Mouse (Mus musculus) mesoderm, embryonic 11.5 days (tissue): ENCODE measurements at regions not wholly inside any gene's neighbourhood (a gene's known extent, or its start where the extent isn't known, plus 50 kb on each side); places are given as distances from the start of the nearest gene placed in this dataset.
A peak's percentile ranks its signal among the peaks of the same experiment; 100 is the strongest.

Experiments
- DNase-seq: peaks from one replicate; pipeline ENCODE4 v3.0.0-alpha.2; 2012; ENCODE audit warnings: low read depth, low spot score

DNA sequence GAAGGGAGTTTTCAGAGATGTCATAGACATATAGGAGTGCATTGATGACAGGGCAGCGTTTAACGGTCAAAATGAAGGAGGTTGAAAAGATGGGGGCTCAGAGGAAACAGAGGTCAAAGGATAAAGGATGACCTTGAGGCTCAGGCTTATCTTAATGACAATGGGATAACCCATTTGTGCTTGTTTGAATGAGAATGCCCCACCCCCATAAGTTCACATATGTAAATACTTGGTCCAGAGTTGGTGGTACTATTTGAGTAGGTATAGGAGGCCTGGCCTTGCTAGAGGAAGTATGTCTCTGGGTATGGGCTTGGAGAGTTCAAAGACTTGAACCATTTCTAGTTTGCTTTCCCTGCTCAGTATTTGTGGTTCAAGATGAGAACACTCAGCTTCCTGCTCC lies 237.4 kb upstream of the Fbxl7 start:
- DNase-seq: no peak

GRCm38 (mm10) chr15:27137580-27137979 lies 242.2 kb upstream of the Fbxl7 start:
- no peak for DNase-seq

GRCm38 (mm10) chr15:27145860-27146259 lies 250.5 kb upstream of the Fbxl7 start:
- DNase-seq: no peak

DNA sequence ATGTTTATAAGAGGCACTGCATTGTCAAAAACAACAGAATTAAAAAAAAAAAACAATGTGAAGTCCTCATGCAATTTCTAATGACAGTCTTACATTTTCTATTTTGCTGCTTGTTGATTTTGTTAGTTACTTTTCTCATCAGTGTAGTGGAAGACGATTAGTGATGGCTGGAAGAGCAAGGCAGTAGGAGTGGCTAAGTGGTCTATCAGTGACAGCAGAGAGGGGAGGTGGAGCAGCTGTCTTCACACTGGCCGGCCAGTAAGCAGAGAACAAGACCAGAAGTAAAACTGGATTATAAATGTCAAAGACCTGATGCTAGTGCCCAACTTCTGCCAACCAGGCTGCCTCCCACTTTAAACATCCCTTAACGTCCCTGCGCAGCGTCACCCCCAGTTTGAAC lies 265.6 kb upstream of the Fbxl7 start:
- DNase-seq: no peak

DNA sequence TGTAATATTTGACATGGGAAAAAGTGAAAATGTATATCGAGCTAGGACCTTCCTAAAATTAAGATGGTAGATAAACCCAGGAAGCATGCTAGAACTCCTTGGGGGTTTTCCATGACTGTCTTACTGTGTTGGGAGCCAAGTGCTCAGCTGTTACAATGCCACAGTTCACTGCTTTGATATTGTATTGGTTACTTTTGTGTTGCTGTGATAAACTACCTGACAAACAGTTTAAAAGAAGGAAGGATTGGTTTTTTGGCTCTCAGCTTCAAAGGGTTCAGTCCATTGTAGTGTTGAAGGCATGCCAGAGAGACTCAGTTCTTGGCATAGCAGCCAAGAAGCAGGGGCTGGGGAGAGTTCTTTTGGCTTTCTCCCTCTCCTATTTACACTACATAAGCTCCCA lies 272.1 kb upstream of the Fbxl7 start:
- no peak for DNase-seq

GRCm38 (mm10) chr15:27169846-27170245 lies 274.5 kb upstream of the Fbxl7 start:
- no peak for DNase-seq

- no peak for DNase-seq
Measured at GRCm38 (mm10) chr15:27173506-27173905, 278.1 kb upstream of the Fbxl7 start.

DNA sequence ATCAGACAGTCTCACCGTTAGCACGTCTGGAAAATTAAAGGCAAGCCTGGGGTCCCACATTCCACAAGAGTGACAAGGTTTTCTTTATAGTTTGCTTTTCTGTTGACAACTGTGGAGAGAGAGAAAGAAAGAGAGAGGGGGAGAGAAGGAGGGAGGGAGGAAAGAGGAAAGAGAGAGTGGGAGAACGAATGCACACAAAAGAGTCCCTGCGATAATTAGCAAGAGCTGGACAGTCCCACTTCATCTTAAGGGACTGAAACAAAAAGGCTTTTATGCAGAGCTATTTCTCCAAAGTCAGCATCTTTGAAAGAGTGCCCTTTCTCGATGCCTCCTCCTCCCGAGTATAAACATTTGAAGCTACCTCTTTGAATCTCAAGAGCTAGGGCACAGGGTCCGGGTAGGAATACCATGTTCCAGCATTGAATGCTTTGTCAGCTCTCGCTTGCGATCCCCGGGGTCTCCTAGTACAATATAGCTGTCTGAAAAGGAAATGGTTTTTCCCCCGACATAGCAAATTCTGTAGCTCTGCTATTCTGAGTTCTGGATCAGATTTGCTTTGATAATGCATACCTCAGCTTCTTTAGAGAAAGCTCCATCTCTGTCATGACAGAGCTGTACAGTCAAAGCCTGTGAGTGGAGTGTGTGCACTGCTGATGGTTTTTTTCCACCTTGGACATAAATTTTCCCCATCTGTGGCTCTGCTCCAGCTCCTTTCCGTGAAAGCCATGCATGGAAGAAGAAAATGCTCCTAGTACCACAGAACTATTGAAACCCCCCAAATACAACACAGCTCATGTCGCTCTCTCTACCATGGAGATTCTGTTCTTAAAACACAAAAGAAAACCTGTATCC lies 282.9 kb upstream of the Fbxl7 start:
- peak; percentile 29 for DNase-seq

DNA sequence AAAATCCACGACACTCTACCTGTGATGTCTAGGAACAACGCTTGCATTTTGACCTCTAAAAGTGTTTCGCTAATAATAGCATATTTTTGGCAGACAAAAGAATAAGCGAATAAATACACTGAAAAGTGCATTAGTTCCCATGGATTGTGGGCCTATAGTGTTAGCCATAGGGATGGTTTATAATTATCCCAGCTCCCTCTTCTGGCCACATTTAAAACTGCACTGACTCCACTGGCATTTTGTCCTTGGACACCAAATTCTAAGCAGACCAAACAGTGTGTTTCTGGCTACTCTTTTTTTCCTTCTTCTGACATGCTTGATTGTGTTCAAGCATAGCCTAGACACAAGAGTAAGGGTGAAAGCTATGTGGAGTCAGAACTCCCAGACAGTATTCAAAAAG lies 276.8 kb upstream of the Ank start:
- DNase-seq: peak; percentile 61

DNA sequence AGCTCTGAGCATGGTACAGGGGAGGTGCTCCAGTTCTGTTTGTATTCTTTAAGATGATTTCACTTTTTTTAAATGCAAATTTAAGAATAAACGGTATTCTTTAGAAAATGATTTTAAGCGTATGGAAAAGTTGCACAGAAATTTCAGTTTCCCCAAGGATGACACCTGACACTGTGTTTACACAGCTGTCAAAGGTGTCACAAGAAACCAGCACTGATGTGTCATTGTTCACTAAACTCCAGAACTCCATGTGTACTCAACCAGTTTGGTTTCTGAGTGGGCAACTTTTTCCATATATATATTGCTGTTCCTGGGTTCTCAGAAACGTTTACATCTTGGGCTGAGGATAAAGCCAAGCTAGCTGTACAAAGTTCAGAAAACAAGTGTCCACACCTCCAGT lies 265.0 kb upstream of the Ank start:
- DNase-seq: no peak

GRCm38 (mm10) chr15:27204888-27205287 lies 261.6 kb upstream of the Ank start:
- DNase-seq: no peak

DNA sequence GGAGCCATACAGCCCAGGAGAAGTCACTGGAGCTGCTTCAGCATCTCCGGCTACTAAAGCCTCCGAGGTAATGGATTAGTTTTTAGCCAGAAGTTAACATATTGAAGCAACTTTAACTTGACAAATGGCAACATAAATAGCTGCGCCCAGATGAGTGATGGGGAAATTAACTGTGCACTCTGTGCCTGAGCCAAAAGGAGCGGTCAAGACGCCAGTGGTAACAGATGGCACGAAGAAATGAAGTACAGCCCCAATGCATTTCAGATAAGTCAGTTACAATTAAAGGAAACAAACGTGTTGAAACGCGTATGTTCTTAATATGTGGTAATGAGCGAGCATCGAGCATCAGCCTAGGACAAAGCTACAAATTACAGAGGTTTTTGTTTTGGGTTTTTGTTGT lies 259.0 kb upstream of the Ank start:
- no peak for DNase-seq

DNA sequence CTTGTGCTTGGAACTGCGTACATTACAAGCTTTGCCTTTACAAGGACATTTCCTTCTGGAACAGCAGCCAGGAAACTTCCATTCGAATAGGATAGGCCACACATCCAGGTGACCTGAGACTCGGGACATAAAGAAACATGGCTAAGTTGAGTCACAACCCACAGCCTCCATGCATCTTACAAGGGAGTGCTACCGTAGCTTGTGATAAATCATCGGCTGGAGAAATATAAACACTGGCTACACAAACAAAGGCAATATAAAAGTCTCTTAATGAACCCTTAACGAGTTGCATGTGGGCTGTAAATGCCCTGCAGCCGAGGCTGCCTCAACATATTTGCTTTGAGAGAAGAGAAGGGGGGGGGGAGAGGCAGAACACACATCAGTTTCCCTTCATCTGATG lies 250.1 kb upstream of the Ank start:
- DNase-seq: no peak

DNA sequence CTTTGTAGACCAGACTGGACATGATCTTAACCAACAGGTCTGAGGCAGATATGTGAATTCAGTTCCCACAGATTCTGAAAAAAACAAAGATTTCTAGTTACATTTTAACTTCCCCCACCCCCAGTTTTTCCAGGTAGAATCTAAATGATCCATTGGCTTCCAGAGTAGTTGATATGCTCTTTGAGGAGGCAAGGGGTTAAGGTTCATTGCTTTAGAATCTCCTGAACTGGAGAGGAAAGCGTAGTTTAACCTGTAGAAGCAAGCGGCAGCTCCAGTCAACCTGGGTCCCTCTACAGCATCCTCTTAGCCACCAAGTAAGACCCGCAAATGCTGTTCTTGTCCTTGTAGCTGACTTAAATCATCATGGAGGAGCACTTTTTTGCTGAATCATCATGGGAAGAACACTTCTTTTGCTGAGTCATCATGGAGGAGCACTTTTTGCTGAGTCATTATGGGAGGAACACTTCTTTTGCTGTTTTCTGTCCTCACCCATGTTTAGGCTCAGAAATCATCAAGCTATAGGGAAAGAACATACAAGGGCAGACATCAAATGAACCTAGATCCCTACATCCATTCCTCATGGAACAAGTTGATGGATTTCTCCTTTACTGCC lies 247.2 kb upstream of the Ank start:
- no peak for DNase-seq

GRCm38 (mm10) chr15:27223610-27224511 lies 242.6 kb upstream of the Ank start:
- no peak for DNase-seq

- no peak for DNase-seq
Measured at GRCm38 (mm10) chr15:27224512-27224850, 242.0 kb upstream of the Ank start.

GRCm38 (mm10) chr15:27232804-27233203 lies 233.7 kb upstream of the Ank start:
- DNase-seq: no peak

GRCm38 (mm10) chr15:27234770-27235169 lies 231.7 kb upstream of the Ank start:
- peak; percentile 81 for DNase-seq

- DNase-seq: no peak
Measured at GRCm38 (mm10) chr15:27238301-27238700, 228.2 kb upstream of the Ank start.

DNA sequence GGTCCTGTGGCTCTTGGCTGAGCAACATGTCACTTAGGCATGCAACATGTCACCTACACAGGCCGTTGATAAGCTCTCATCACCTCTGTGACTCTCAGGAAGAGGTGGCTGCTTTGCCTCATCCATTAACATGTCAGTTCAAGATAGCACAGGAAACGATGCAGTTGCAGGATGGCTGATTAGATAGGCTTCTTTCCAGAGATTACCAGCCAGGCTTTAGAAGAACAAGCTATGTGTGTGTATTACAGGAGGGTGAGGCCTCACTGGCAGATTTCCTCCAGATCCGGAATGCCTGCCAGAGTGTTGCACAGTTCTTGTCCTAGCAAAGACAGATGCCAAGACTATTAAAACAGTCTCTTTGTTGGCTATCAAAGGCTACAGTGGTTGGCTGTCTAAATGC lies 220.2 kb upstream of the Ank start:
- no peak for DNase-seq

DNA sequence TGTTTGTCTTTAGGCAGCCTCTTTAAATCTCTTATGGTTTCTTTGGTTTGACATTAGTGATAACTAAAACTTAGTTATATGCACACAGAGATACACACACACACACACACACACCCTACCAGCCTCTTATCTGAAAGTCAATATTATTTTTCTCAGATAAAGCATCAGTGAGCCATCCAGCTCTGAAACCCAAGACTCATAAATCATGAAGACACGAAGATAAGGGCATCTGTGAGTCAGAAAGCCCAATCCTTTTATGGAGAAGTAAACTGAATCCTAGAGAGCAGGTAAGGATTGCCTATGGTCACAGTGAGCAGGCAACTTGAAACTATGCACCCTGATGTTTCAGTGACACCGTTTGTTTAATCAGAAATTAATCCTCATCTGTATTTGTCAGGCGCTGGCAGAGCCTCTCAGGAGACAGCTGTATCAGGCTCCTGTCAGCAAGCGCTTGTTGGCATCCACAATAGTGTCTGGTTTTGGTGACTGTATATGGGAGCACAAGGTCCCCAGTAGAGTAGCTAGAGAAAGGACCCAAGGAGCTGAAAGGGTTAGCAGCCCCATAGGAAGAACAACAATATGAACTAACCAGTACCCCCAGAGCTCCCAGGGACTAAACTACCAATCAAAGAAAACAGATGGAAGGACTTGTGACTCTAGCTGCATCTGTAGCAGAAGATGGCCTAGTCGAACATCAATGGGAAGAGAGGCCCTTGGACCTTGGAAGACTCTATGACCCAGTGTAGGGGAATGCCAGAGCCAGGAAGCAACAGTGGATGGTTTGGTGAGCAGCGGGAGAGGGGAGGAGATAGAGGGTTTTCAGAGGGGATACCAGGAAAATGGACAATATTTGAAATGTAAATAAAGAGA lies 207.3 kb upstream of the Ank start:
- no peak for DNase-seq

GRCm38 (mm10) chr15:27259854-27260191 lies 206.7 kb upstream of the Ank start:
- DNase-seq: no peak
